16 mouse cellular contexts compared by ENCODE assay signal in genomic region chr6:143443446-143443845, GRCm38 (mm10).
"Had no signal": no experiment of that assay in that cellular context is flagged by ENCODE, and none has a peak within 500 bp of the region (broad histone marks: within the 10 kb centered on the region; RNA-seq: fewer than 3 reads in every experiment).

No protein-coding gene starts in this region.

- H3K9me3 ChIP-seq: neural tube, embryonic 13.5 days; neural tube, embryonic 15.5 days; stomach, embryonic 15.5 days had no signal

- H3K4me1 ChIP-seq: neural tube, embryonic 13.5 days; neural tube, embryonic 15.5 days; stomach, embryonic 15.5 days had no signal

- H3K27me3 ChIP-seq: neural tube, embryonic 13.5 days; neural tube, embryonic 15.5 days; stomach, embryonic 15.5 days had no signal

- DNase-seq: retina, postnatal 1 day; right cerebral cortex, adult 18-20 months; right cerebral cortex, postnatal 14 days; right cerebral cortex, postnatal 25 days; right cerebral cortex, postnatal 4 days; spleen, adult 18-20 months; thymus, adult 18-20 months; thymus, adult 2 months; thymus, postnatal 14 days; thymus, postnatal 25 days; thymus, postnatal 36 days; thymus, postnatal 4 days had no signal

- H3K4me3 ChIP-seq: neural tube, embryonic 13.5 days; neural tube, embryonic 15.5 days; stomach, embryonic 15.5 days had no signal

- H3K27ac ChIP-seq: neural tube, embryonic 13.5 days; neural tube, embryonic 15.5 days; stomach, embryonic 15.5 days; stomach, postnatal 0 days had no signal

- H3K36me3 ChIP-seq: neural tube, embryonic 13.5 days; neural tube, embryonic 15.5 days; stomach, embryonic 15.5 days had no signal
